Mouse (Mus musculus): ENCODE measurements around the gene Pnpla7. TPM values are rescaled to one million over a fixed set of nuclear protein-coding genes. Genes with fewer than 3 reads are reported as not detected.

Pnpla7 gene
- polyA plus RNA-seq, 1 experiment from 2014 or later = 8.1 TPM

DNA sequence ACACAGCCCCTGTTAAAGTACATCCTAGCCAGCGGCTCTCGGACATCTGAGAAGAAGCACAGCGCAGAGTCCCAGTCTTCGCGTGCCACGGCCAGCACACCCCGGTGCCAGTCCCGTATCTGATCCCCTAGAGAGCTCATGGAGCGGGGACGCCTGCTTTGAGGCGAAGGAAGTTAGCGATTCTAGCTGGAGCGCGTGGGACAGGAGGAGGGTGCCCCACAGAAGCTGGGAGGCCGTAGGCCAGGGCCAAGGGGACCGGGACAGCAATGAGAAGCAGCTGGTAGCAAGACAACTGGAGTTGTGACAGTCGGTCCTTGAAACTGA, 118.9 kb downstream of the Pnpla7 start:
- Histone ChIP-seq H3K36me3 (ENCODE audit: control insufficient read depth, insufficient read depth, low read length) (no peaks in the 10 kb centered on the region), H3K4me2 (peak overlapping the region; percentile 56), H3K4me1 (ENCODE audit: control insufficient read depth, insufficient read depth, low read length) (no peaks in the 10 kb centered on the region), H3K27me3 (ENCODE audit: control insufficient read depth, insufficient read depth, low read length) (peaks cover 22% of the 10 kb centered on the region; the same call in 1 of the 2 replicates), H3K4me3 (ENCODE audit: low read depth, low read length) (peak overlapping the region; percentile 23; the same call in 1 of the 2 replicates), H3K9me3 (replicated peaks; ENCODE audit: control insufficient read depth, low read length) (no peaks in the 10 kb centered on the region), H3K27ac (ENCODE audit: low read depth, low read length) (no peak overlapping the region), H3K9ac (ENCODE audit: low read depth, low read length) (no peak overlapping the region)
- WGBS (ENCODE audit: insufficient replicate concordance) = 36% methylated on average over 17 of the region's 17 CpGs
- ATAC-seq (replicated peaks; ENCODE audit: insufficient number of reproducible peaks, low FRiP score, low TSS enrichment) = no peak

GRCm38 (mm10) chr2:25095109-25095850, 119.4 kb downstream of the Pnpla7 start, which contains the start of gene Noxa1:
Gene Noxa1, minus strand, starts transcription at chr2:25095149.
- Histone ChIP-seq H3K4me2 (peak within 1 kb of the TSS; percentile 56), H3K27me3 (ENCODE audit: control insufficient read depth, insufficient read depth, low read length) (peaks cover 22% of the 10 kb centered on the region; the same call in 1 of the 2 replicates), H3K4me1 (ENCODE audit: control insufficient read depth, insufficient read depth, low read length) (no peaks in the 10 kb centered on the region), H3K4me3 (ENCODE audit: low read depth, low read length) (peak within 1 kb of the TSS; percentile 23), H3K36me3 (ENCODE audit: control insufficient read depth, insufficient read depth, low read length) (no peaks in the 10 kb centered on the region), H3K9me3 (replicated peaks; ENCODE audit: control insufficient read depth, low read length) (no peaks in the 10 kb centered on the region), H3K27ac (ENCODE audit: low read depth, low read length) (no peak within 1 kb of the TSS), H3K9ac (ENCODE audit: low read depth, low read length) (no peak within 1 kb of the TSS)
- WGBS (ENCODE audit: insufficient replicate concordance) = 44% methylated on average over 28 of the region's 28 CpGs
- no peak for ATAC-seq (replicated peaks; ENCODE audit: insufficient number of reproducible peaks, low FRiP score, low TSS enrichment)

DNA sequence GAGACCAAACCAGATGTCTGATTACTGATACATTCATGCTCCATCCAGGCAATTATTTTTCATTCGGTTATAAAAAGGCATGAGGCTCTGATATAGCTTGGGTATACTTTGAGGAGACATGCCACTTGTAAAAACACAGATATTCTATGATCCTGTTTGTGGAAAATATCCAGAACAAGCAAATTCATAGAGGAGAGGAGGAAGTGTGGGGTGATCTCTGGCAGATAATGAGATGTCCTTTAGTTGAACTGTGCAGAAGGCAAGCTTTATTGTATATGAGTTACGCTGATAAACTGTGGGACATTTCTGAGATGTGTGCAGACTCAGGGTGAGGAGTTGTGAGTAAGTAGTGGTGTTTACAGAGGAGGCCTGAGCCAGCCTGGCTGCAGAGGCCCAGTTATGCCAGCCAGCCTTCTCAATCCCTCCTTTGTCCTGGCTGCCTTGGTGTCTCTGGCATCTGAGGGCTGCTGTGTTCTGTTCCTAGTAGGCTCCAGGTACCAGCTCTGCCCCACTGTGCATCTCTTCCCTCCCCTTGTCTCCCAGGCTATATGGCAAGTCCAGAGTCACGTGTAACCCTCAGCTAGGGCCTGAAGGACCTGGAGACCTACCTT, 122.3 kb downstream of the Pnpla7 start:
- no peak for ATAC-seq (replicated peaks; ENCODE audit: insufficient number of reproducible peaks, low FRiP score, low TSS enrichment)
- Histone ChIP-seq H3K9me3 (replicated peaks; ENCODE audit: control insufficient read depth, low read length) (no peaks in the 10 kb centered on the region), H3K27ac (ENCODE audit: low read depth, low read length) (no peak overlapping the region), H3K36me3 (ENCODE audit: control insufficient read depth, insufficient read depth, low read length) (no peaks in the 10 kb centered on the region), H3K27me3 (ENCODE audit: control insufficient read depth, insufficient read depth, low read length) (peaks cover 17% of the 10 kb centered on the region; the same call in 1 of the 2 replicates), H3K4me3 (ENCODE audit: low read depth, low read length) (no peak overlapping the region), H3K9ac (ENCODE audit: low read depth, low read length) (no peak overlapping the region), H3K4me1 (ENCODE audit: control insufficient read depth, insufficient read depth, low read length) (no peaks in the 10 kb centered on the region), H3K4me2 (no peak overlapping the region)
- 63% methylated on average over 3 of the region's 3 CpGs for WGBS (ENCODE audit: insufficient replicate concordance)

GRCm38 (mm10) chr2:25098956-25099355, 123.1 kb downstream of the Pnpla7 start:
- Histone ChIP-seq H3K27ac (ENCODE audit: low read depth, low read length) (no peak overlapping the region), H3K36me3 (ENCODE audit: control insufficient read depth, insufficient read depth, low read length) (no peaks in the 10 kb centered on the region), H3K9me3 (replicated peaks; ENCODE audit: control insufficient read depth, low read length) (no peaks in the 10 kb centered on the region), H3K4me1 (ENCODE audit: control insufficient read depth, insufficient read depth, low read length) (no peaks in the 10 kb centered on the region), H3K9ac (ENCODE audit: low read depth, low read length) (no peak overlapping the region), H3K27me3 (ENCODE audit: control insufficient read depth, insufficient read depth, low read length) (peaks cover 11% of the 10 kb centered on the region; the same call in 1 of the 2 replicates), H3K4me3 (ENCODE audit: low read depth, low read length) (no peak overlapping the region), H3K4me2 (no peak overlapping the region)
- 47% methylated on average over 5 of the region's 5 CpGs for WGBS (ENCODE audit: insufficient replicate concordance)
- ATAC-seq (replicated peaks; ENCODE audit: insufficient number of reproducible peaks, low FRiP score, low TSS enrichment) = no peak

GRCm38 (mm10) chr2:25099703-25100102, 123.9 kb downstream of the Pnpla7 start:
- Histone ChIP-seq H3K27ac (ENCODE audit: low read depth, low read length) (no peak overlapping the region), H3K4me1 (ENCODE audit: control insufficient read depth, insufficient read depth, low read length) (no peaks in the 10 kb centered on the region), H3K4me3 (ENCODE audit: low read depth, low read length) (no peak overlapping the region), H3K36me3 (ENCODE audit: control insufficient read depth, insufficient read depth, low read length) (no peaks in the 10 kb centered on the region), H3K27me3 (ENCODE audit: control insufficient read depth, insufficient read depth, low read length) (peaks cover 7% of the 10 kb centered on the region; the same call in 1 of the 2 replicates), H3K9ac (ENCODE audit: low read depth, low read length) (no peak overlapping the region), H3K4me2 (no peak overlapping the region), H3K9me3 (replicated peaks; ENCODE audit: control insufficient read depth, low read length) (no peaks in the 10 kb centered on the region)
- 70% methylated on average over 3 of the region's 3 CpGs for WGBS (ENCODE audit: insufficient replicate concordance)
- ATAC-seq (replicated peaks; ENCODE audit: insufficient number of reproducible peaks, low FRiP score, low TSS enrichment) = no peak

Small RNA genes within 50 kb of the gene (microRNA-seq; reads per million reads assigned to microRNA genes)
- gene Gm22875 (ENCODE audit: borderline number of aligned reads) = not detected
- not detected for gene Gm24328 (ENCODE audit: borderline number of aligned reads)
- gene Mir7664 (ENCODE audit: borderline number of aligned reads) = not detected

Other genes with a start within 250 kb of the Pnpla7 start
- gene Cacna1b, start 212.9 kb upstream of the Pnpla7 start, polyA plus RNA-seq (2014; fragmentation: Nextera tagmentation; extraction: Ambion mirVana) = 0.23 and 0.32 TPM in 2 replicates
- gene Ehmt1, start 56.4 kb upstream of the Pnpla7 start, polyA plus RNA-seq (2014; fragmentation: Nextera tagmentation; extraction: Ambion mirVana) = 51.2 and 53.8 TPM in 2 replicates
- gene Arrdc1, start 40.8 kb upstream of the Pnpla7 start, polyA plus RNA-seq (2014; fragmentation: Nextera tagmentation; extraction: Ambion mirVana) = 10.3 and 12.3 TPM in 2 replicates
- 12.5 and 19.7 TPM in 2 replicates for gene Zmynd19, start 26.2 kb upstream of the Pnpla7 start, polyA plus RNA-seq (2014; fragmentation: Nextera tagmentation; extraction: Ambion mirVana)
- gene Dph7, start 13.6 kb upstream of the Pnpla7 start, polyA plus RNA-seq (2014; fragmentation: Nextera tagmentation; extraction: Ambion mirVana) = 17.2 and 22.0 TPM in 2 replicates
- 123 and 137 TPM in 2 replicates for gene Mrpl41, start 935 bp upstream of the Pnpla7 start, polyA plus RNA-seq (2014; fragmentation: Nextera tagmentation; extraction: Ambion mirVana)
- gene Nsmf, start 78.3 kb downstream of the Pnpla7 start, polyA plus RNA-seq (2014; fragmentation: Nextera tagmentation; extraction: Ambion mirVana) = 32.9 and 37.7 TPM in 2 replicates
- gene Entpd8, start 104.3 kb downstream of the Pnpla7 start, polyA plus RNA-seq (2014; fragmentation: Nextera tagmentation; extraction: Ambion mirVana) = not detected in 2 replicates
- 0.10 TPM in 1 of 2 replicates, not detected in the other for gene Noxa1, start 119.1 kb downstream of the Pnpla7 start, polyA plus RNA-seq (2014; fragmentation: Nextera tagmentation; extraction: Ambion mirVana)
- 4.5 and 4.8 TPM in 2 replicates for gene Nrarp, start 204.7 kb downstream of the Pnpla7 start, polyA plus RNA-seq (2014; fragmentation: Nextera tagmentation; extraction: Ambion mirVana)
- gene Tor4a, start 220.9 kb downstream of the Pnpla7 start, polyA plus RNA-seq (2014; fragmentation: Nextera tagmentation; extraction: Ambion mirVana) = 5.9 and 8.3 TPM in 2 replicates
- 62.9 and 69.0 TPM in 2 replicates for gene Nelfb, start 235.5 kb downstream of the Pnpla7 start, polyA plus RNA-seq (2014; fragmentation: Nextera tagmentation; extraction: Ambion mirVana)
- gene Stpg3, start 238.6 kb downstream of the Pnpla7 start, polyA plus RNA-seq (2014; fragmentation: Nextera tagmentation; extraction: Ambion mirVana) = not detected in 2 replicates
- 0.44 TPM in 1 of 2 replicates, not detected in the other for gene Fam166a, start 242.7 kb downstream of the Pnpla7 start, polyA plus RNA-seq (2014; fragmentation: Nextera tagmentation; extraction: Ambion mirVana)
- 449 and 481 TPM in 2 replicates for gene Tubb4b, start 248.7 kb downstream of the Pnpla7 start, polyA plus RNA-seq (2014; fragmentation: Nextera tagmentation; extraction: Ambion mirVana)